Mouse (Mus musculus) bone marrow macrophage, adult 2 months (primary cell): ENCODE data around the gene Maf.

Experiments
- CTCF ChIP-seq: IDR thresholded peaks from 2 replicates; pipeline ENCODE4 v1.5.1; 2012; ENCODE audit warnings: low read depth, mild to moderate bottlenecking, low read length, moderate library complexity
- POLR2A ChIP-seq: IDR thresholded peaks from 2 replicates; pipeline ENCODE4 v1.6.1; 2012; ENCODE audit warnings: mild to moderate bottlenecking, low read depth, low read length, borderline replicate concordance

- TF ChIP-seq POLR2A (no peak), CTCF (no peak)
These were observed 2.3 kb upstream of the Maf start for GRCm38 (mm10) chr8:115709931-115710330.
